Mouse (Mus musculus): ENCODE results near the gene Krt77.

DNA sequence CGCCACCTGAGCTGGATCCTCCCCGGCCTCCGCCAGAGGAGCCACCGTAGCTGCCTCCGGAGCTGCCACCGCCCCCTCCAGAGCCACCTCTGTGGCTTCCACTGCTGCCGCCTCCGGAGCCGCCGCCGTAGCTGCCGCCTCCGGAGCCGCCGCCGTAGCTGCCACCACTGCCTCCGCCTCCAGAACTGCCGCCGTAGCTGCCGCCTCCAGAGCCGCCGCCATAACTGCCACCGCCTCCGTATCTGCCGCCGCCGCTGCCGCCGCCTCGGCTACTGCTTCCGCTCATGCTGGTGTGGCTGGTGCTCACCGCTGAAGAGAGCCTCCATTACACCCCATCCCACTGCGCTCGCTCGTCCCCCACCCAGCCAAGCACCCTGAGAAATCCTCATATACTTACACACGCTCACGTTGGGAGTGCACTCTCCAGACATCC lies 23.5 kb downstream of the Krt77 start:
- TF ChIP-seq CTCF (IDR thresholded peaks at IDR 0.05; ENCODE audit: insufficient read depth, low read length) = no peak
- no peak for TF ChIP-seq POLR2A (IDR thresholded peaks at IDR 0.05; ENCODE audit: borderline replicate concordance, extremely low read depth, low read depth, low read length)
